Mouse (Mus musculus) regulatory T cell (primary cell): ENCODE results near the gene Tcf19.

Source experiments
- in situ Hi-C: fragments of 300-600 bp; cut with MboI, MseI; formaldehyde crosslinking; loops from one replicate; pipeline ENCODE4 v1.15.1; 2025; ENCODE audit warnings: high pct_unique_total_duplicates

Tcf19 gene

DNA sequence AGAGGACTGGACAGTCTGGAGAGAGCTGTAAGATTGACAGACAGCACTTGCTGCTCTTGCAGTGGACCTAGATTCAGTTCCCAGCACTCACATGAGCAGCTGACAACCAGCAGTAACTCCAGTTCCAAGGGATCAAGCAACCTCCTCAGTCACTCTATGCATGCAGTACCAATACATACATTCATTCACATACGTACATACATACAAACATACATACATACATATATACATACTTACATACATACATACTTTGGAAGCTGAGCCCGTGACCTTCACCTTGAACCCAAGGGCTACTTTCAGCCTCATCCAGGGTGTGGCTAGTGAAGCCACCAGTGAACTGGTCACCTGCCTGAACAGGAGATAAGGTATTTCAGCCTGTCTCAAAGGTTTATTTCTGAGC is 28.6 kb downstream of the Tcf19 start:
- in situ Hi-C loops: no loop called here

DNA sequence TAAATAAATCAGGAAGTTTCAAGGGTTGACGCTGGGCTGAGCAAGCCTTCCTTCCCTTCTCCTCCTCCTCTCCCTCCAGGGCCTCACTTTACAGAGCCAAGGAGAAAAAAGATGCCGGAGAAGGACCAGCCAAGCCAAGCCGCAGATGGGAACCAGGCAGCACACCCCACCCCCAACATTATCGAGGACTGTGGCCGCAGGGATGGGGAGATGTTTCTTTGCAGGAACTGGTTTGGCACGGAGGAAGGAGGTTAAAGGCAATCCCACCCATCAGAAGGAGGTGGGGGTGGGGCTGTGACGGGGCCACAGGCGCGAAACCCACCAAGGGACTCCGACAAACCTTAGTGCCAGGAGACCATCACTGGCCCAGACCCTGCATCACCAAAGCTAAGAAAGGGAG is 29.9 kb downstream of the Tcf19 start:
- in situ Hi-C loops: no loop called here

DNA sequence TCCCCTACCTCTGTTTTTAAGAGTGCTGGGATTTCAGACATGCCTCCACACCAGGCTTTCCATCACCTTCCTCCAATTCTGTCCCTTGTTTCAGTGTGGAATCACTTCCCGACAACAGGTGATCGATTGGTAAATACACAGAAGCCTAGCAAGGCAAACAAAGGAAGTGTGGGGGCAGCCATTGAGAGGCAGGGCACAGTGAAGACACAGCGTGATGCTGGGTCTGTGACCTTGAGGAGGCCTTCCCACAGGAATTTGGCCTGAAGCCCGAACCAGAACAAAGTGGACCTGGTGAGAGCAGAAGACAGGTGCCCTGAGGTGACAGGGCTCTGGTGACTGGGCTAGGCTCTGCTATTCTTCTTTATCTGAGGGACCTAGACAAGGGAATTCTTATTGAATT is 30.9 kb downstream of the Tcf19 start:
- in situ Hi-C loops: no loop called here

DNA sequence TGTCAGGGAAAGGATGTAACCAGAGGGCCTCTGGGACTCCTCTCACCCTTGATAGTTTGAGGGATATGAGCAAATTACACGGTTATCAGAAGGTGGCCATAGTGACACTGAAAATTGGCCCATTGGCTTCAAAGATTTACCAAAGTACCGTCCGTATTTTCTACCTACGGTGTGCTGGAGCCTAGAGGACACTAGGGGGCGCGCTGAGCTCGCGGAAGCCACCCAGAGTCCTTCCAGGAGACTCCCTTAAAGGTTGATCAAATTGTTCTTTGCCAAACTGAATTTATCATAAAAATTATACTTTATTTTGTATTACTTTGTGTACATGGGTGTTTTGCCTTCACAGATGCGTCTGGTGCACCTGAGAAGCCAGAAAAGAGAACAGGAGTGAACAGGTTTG is 32.6 kb downstream of the Tcf19 start:
- in situ Hi-C loops: no loop called here

DNA sequence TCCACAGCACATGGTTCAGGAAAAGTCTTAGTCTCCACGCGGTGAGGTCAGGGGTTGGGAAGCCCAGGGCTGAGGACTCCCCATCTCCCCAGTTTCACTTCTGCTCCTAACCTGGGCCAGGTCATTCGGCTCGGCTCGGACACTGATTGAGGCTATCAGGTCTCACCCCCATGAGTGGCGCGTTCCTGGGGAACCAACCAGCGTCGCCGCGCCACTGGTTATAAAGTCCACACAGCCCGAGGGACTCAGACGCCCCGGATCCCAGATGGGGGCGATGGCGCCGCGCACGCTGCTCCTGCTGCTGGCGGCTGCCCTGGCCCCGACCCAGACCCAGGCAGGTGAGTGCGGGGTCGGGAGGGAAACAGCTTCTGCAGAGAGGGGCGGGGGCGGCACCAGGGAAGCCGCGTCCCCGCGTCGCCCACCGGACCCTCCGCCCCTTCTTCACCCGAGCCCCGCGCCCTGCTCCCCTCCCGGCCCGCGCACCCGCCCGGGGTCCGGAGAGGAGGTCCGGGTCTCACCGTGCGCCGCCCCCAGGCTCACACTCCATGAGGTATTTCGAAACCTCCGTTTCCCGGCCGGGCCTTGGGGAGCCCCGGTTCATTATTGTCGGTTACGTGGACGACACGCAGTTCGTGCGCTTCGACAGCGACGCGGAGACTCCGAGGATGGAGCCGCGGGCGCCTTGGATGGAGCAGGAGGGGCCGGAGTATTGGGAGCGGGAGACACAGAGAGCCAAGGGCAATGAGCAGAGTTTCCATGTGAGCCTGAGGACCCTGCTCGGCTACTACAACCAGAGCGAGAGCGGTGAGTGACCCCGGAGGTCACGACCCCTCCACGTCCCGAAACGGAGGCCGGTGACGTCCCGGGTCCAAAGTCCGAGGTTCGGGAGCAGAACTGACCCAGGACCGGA is 46.5 kb downstream of the Tcf19 start, which contains the start of gene H2-Q10:
H2-Q10 (plus strand) TSS at position 248 of the 910 bp plus-strand sequence.
- in situ Hi-C loops: loop anchor here (5.0 kb wide), 1 partner anchor 47 kb away; the partner anchor contains the start of genes Cchcr1 and Tcf19

DNA sequence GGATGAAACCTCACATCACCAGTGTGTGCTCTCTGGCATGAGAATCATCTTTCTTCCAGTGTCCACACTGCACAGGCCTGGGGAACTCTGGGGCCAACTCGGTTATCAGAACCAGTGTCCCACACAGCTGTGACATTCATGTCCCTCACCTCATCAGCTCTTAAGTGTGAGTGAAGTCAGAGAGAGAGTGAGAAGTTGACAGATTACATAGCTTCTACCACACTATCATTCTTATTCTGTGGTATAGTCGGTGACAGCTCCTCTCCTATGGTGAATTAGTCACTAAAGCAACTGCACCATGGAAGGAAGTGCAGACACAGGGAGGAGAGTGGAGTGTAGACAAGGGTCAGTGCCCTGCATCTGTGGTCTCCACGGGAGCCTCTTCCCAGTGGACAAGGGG is 47.7 kb downstream of the Tcf19 start:
- in situ Hi-C loops: loop anchor here (5.0 kb wide), 1 partner anchor 48 kb away; the partner anchor contains the start of genes Cchcr1 and Tcf19

DNA sequence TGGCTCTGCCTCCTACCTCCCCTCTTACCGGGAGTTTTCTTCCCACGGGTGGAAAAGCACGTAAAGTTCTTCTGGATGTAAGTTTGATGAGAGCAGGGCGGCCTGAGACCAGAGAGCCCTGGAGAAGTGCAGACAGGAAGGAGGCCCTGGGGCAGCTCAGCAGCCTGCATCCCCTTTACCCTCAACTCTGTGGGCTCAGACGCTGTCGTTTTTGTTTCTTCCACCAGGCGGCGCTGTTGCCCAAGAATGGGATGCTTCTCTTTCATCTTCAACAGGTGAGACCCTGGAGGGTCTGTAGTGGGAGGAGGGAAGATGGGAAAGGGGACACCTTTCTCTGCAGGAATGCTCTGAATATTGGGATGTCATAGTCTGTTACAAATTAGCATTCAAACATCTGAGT is 51.0 kb downstream of the Tcf19 start:
- in situ Hi-C loops: loop anchor here (5.0 kb wide), 1 partner anchor 52 kb away; the partner anchor contains the start of genes Cchcr1 and Tcf19
